Mouse (Mus musculus) gastrocnemius, adult 8-10 months (tissue): ENCODE measurements at regions not wholly inside any gene's neighbourhood (a gene's known extent, or its start where the extent isn't known, plus 50 kb on each side); places are given as distances from the start of the nearest gene placed in this dataset.

Experiments used
- DNase-seq, 2 experiments: peaks; one replicate each; pipeline ENCODE4 v3.0.0; 2022; ENCODE audit warnings: low spot score in 2 of 2

GRCm38 (mm10) chr2:109576946-109577345, 97.6 kb upstream of the Bdnf start:
- DNase-seq = no peak

- no peak for DNase-seq
Measured at GRCm38 (mm10) chr2:109578870-109579310, 95.6 kb upstream of the Bdnf start.

GRCm38 (mm10) chr2:109618341-109619058, 56.0 kb upstream of the Bdnf start:
- no peak for DNase-seq

- no peak for DNase-seq
Measured at GRCm38 (mm10) chr2:109619676-109620075, 54.8 kb upstream of the Bdnf start.

GRCm38 (mm10) chr2:109621595-109621994, 52.9 kb upstream of the Bdnf start:
- no peak for DNase-seq
